Mouse (Mus musculus) mouse embryonic stem cell (cell line): ENCODE data around the gene Fancc.

Source experiments
- in situ Hi-C, 2 experiments: fragments of 300-500 bp; cut with MboI; formaldehyde crosslinking; loops; 1 replicate in 1 of 2; 3 replicates in 1 of 2; pipeline ENCODE4 v1.14.3; 2019 to 2020; ENCODE audit warnings: low sequenced_read_pairs in 2 of 2, low pct_unique_long_range_greater_than_20kb in 1 of 2, mixed read lengths in 1 of 2; ENCODE audit not compliant: unreplicated experiment in 1 of 2

The Fancc gene

DNA sequence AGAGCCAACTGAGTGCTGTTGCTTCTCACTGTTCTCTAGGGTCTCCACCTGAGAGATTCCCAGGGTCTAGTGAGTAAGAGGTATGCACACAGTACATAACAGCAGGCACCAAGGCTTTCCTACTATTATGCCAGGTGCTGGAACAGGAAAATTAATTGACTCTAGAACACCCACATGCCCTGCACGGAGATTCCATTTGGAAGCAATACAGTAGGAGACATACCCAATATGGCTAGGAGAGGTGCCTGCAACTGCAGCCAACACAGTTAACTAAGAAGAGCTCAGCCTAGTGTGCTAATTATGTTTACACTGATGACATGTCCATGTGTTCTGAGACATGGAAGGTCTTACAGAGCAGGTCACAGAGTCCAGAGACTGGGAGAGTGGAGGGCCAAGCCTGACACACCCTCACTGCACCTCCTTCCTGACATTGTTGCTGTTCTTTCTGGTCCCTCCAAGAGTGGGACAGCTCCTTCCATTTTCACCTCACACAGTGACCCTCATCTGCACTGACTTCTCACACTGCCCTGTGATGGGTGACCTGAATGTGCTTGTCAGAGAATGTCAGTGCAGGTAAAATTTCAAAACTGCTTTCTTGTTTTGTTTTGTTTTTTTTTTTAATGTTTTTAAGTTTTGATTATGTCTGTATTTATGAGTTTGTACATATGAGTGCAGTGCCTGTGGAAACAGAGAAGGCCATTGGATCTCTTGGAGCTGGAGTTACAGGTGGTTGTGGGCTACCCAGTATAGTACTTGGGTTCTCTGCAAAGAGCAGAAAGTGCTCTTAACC is 234.7 kb downstream of the Fancc start:
- in situ Hi-C loops, result no loop called here

DNA sequence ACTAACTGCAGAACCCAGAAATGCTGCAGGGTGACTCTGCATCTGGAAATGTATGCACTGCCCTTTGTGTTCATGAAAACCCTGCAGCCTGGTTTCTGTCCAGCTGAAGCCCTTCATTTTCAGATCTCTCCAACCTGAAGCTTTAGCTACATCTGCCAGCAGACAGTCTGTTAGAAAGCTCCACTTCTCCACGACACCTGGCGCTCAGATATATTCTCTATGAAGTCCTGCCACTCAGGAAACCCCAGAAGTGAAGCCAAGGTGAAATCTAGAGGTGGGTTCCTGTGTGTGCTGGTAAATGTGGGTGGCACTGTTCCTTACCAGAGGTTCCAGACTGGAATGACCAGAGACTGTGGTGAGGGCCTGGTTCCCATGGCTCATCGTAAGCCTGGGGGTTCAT is 235.4 kb downstream of the Fancc start:
- in situ Hi-C loops, result no loop called here

DNA sequence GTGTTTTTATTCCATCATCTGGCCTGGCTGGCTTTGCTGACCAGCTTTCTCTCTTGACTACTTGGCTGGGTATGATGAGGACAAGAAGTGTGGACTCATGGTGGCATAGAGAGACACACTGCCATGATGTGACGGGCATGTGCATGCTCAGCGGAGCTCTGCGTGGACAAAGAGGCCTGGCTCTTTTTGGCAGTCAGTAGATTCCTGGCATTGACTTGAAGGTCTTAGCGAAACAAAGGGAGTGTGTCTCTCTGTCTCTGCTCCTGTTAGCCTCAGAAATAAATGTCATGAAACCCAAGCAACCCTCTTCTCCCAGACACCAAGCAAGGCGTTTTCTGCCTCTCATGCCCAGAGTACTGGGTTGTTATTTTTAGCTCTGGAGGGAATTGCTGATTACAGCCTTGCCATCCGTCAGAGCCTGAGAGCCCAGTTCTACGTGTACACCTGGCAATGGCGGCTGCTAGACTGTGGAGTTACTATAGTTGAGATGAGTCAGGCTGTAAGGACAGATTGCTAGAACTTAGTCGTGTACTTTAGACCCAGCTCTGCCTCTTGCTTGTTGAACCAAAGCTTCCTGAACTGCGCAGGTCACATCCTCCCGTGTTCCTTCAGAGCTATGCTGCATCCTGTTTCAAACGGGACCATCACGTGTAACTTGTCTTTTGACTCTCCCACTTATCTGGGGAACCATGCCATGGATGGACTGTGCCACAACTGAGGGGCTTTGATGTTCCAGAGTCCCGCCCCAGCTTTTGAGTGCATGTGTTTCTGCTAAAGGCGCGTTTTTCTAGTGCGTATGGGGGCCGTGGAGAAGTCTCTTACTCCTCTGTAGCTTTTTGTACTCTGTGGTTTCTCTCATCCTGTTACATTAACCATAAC is 236.1 kb downstream of the Fancc start:
- in situ Hi-C loops, result no loop called here

DNA sequence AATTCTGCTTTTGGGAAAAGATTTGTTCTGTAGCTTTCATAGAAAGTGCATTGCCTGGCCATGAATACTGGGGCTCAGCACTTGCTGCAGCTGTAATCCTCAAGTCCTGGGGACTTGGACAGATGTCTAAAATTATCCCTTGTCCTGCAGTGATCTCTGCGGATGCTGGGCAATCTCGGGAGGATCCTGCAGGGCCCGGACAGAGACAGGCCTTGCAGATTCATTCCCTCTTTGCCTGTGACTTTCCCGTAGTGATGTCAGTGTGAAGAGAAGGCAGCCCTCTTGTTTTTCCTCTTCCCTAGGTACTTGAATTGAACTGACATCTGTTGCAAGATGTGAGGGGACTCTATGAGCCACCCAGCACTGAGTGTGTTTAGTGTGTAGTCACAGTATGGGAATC is 236.9 kb downstream of the Fancc start:
- in situ Hi-C loops, result no loop called here

DNA sequence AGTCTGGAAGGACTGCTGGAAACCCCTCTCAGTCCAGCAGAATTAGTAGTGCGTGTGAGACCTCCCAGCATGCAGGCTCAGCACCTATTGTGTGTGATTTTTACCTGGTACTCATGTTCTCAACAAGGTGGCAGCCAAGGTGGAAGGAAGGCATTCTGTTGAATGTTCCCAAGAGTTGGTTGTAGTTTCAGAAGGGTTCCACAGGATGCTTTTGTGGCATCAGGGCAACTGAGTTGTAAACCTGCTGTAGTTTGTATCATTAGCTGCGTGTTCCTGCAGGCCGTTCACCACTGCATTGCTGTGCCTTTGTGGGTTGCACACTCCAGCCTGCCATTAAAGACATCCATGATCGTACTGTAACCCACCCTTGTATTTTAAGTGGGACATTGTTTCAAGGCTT is 238.4 kb downstream of the Fancc start:
- in situ Hi-C loops, result no loop called here

DNA sequence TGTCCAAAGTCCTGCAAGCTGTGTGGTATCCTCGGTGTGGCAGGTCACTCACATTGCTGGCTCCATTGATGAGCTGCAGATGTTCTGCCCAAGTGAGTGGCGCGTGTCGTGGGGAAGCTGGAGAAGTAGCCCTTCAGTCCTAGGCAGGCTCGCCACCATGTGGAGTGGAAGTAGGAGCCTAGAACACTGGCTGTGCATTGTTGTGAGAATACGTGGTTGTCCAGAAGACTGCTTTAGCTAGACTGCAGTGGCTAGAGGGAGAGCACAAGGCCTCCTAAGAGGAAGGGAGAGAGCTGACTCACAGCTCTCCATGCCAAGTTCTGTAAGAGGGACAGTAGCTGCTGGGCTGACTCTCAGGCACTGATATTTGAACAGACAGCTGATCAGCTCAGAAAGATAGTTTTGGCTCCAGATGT is 238.9 kb downstream of the Fancc start:
- in situ Hi-C loops, result no loop called here

DNA sequence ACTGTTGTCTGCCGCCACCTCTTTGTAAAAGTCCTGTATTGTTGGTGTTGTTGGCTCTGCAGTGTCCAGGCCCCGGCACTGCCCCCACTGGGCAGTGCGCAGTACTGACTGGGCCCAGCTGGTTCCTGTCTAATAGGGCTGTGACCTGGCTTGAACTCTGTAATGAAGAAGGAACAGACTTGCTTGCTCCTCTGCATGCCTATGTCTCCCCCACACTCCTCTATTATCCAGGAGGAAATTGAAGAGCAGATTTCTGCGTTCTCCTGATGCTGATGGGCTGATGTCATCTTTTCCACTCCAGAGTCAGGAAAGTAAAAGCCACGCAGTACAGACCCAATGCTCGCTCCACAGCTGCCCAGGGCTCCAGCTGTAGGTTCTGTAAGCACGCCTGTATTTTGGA is 240.3 kb downstream of the Fancc start:
- in situ Hi-C loops, result no loop called here

DNA sequence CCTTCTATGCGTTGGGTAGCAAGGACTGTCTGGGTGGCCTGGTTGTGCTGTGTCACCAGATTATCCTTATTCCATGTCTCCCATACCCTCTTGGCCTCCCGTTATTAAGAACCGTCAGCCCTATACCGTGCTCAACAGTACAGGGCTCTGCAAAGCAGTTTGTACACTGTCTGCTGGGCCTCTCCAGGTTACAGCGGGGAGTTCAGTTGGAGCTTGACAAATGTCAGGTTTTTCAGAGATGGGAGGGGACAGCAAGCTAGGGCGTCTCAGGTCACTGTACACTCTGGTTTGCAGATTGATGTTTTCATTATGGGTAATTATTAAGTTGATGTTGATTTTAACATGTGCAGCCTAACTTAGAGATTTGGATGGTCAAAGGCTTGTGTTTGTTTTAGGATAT is 240.9 kb downstream of the Fancc start:
- in situ Hi-C loops, result no loop called here

DNA sequence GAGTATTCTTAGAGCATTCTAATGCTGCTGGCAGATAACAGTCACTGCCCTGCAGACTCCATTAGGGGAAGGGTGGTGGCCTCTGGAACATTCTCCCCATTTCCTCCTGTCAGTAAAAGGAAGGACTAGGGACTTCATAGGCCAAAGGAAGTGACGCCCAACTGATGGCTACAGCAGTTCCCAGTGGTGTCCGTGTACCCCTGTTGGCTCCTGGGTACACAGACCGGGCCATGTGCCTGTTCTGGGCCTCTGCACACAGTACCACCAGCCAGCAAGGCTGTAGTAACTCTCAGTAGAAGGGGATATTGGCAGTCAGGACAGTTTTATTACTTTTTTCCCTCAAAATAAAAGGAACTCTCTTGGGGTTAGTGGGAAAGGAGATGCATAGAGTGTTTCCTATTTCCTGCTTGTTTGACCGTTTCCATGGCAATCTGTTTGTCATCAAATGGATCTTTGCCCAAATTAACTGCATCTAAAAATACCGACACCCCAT is 241.5 kb downstream of the Fancc start:
- in situ Hi-C loops, result no loop called here

DNA sequence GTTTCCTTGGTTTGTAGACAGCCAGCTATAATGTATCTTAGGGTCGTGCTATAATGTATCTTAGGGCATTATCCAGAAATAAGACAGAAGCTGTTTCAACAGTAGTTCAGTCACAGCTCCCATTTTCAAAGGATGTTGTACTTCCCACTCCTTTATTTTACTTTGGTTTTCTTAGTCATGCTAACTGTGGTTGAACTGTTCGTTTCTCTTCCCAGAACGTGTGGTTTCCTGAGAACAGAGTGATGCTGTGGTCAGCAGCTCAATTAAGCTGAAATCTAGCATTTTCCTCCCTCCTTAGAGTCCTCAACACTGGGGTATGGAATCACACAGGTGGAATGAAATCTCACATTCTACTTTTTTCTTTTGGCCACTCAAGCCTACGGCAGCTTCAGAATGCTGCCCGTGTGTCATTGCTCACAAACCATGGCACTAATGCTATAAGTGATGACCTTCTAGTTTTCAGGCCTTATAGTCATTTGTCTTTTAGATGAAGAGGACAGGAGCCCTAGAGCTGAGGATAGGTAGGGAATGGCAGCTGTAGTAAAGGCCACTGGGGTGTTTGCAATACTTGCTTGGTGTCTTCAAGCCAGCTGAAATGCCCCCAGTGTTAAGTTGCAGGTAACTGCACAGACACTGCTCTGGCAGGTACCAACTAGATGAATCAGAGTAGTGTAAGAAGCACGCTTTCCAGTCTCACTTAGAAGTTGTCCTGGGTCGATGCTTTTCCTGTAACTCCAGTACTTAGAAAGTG is 243.0 kb downstream of the Fancc start:
- in situ Hi-C loops, result no loop called here

DNA sequence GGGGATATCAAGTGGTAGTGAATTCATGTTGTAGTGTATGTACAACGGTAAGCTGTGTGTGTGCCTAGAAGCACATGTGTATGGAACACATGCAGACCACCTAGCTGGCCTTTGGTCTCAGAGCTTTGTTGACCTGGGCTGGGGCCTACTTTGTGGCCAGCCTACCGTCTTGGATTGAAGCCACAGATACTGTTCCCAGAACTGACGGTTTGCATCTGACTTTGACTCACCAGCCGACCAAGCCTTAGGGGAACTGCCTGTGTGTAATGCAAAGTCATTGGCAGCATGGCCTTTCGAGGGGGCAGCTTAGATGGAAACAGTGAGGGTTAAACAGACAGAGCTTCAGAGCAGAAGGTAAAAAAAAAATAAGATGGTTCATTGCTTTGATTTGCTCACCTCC is 243.9 kb downstream of the Fancc start:
- in situ Hi-C loops, result no loop called here

DNA sequence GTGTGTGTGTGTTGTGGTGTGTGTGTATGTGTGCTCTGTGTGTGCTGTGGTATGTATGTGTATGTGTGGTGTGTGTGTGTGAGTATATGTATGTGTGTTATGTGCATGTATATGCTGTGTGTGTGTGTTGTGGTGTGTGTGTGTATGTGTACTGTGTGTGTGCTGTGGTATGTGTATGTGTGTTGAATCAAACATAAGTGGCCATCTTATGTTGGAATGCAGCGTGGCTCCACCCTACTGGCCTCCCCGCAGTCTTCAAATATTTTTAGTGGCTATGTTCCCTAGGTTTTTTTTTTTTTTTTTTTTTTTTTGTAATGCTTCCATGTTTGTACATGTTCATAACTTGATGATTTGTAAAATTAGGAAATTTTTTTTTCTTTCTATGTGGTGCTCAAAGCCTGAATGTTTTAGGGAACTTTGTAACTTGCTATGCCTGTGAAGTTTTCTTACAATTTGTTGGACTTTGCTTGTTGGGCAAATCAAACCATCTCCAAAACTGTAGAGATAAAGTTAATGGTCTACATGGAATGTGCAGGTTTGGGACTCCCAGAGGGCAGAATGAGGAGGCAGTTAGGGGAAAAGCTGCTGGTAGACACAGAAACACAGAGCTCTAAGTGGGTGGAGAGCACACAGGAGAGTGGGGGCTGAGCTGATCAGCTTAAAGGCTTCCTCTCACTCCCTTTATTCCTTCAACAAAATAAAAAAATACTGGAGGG is 244.6 kb downstream of the Fancc start:
- in situ Hi-C loops, result no loop called here

DNA sequence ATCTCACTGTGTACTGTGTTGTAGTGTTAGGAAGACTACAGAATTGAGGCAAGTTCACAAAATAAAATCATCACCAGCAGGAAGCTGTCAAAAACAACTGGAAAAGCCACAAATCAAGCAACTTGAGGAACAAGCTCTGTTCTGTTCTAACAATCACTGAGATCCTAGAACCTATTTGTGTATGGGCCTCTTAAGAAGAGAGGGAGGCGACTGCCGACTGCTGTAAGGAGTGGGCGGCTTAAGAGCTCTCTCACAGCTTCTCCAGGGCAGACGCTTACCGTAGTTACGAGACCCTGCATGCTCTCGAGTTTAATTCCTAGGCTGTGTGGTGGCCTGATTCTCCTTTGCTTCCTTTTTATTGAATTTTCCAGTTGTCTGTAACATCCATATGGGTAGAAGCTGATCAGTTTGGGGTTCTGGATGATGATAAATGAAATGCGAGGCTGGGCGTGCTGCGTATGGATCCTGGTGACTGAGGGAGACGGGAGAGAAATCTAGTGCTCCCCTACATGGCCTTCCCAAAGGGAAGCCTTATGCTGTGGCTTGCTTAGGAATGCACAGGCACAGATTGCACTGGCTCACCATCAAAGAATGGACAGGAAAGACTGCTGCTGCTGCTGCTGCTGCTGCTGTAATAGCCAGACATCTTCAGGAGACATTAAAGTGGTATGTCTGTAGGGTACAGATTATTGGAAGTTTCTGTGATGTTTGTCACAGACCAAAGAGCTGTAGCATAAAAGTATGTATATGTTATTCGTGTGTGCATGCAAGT is 245.8 kb downstream of the Fancc start:
- in situ Hi-C loops, result no loop called here

DNA sequence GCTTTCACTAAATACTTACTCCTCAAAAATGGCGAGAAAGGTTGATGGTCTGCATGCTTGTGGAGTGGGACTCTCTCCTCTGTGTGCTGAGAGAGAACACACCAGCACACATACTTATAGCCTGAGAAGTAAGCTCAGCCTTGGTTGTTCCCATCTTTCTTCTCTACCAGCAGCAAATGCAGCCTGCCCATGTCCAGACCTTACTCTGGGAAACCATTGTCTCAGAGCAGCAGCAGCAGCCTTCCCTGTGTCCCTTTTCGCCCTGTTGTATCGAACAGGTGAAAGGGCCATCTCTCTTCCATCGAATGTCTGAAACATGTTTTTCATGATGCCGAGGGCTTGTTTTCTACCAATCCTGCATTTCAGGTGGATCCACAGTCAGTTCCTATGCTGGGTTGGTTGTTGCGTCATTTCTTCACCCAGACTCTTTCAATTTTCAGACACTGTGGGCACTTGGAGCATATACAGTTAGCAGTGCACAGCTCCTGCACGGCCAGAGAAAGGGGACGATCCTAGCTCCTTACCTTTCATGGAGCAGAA is 246.6 kb downstream of the Fancc start:
- in situ Hi-C loops, result no loop called here

DNA sequence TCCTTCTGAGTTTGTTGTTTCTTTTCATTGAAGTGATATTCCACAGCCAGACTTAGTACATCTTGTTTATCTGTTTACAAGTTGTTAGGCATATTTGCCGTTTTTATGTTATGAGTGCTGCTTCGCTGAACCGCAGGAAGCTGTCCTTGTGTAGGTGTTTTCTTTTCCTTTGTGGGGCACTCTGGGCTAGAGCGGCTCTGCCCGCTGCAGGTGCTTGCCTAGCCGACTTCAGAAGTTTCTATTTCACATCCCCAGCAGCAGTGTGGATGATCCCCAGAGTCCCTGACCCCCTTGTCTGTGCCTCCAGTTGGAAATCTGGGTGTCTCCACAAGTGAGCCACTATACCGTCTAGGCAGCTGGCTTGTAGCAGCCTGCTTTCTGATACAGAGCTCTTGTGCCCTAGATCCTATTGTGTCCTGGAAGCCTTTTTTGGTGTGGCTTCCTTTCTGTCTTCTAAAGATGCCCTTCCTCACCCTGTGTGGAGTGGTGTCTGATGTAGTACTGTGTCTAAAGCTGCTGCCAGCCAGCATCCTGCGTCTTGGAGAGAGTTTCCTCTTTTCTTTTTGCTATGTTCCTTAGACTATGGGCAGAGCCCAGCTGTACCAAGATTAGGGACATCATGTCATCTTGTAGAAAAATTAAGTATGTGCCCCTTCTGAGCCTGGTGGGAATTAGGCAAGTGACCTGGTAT is 247.2 kb downstream of the Fancc start:
- in situ Hi-C loops, result no loop called here

DNA sequence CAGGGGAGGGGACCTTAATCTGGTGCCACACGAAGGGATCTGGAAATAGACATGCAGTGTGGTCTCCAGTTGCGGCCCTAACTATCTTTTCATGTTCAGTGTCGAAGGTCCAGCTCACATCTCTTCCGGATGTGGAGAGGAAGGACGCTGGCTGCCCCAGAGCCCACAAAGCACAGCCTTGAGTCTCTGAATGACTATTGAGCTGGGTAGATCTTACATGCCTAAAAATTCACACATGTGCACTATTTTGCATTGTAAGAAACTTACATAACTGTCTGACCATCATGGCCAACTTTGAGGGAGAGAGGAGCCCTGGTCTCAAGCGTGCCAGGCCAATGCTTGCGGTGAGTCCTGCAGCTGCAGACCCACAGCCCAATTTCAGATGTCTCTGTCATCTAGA is 247.9 kb downstream of the Fancc start:
- in situ Hi-C loops, result no loop called here

DNA sequence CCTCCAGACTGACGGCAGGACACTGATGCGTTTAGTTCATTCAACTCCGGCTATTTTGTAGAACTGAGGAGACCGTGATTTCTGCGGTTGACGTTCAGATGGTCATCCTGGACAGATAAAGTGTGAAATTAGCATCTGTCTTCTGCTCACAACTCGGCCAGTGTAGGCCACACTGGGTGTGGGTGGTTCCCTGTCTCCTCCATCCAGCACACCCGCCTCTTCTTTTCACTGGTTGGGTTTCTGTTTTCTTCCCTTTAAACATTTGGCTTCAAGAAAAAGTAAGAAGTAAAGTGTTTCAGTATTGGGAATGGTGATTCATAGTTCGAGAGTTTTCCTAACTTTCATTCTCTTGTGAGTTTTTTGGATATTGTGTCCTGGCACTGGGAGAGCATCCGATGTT is 248.8 kb downstream of the Fancc start:
- in situ Hi-C loops, result no loop called here
